Mouse (Mus musculus) lung, adult 2 months (tissue): ENCODE results near the gene Nfe2l1.

ENCODE experiments used
- CTCF ChIP-seq: fragments of 200-500 bp; IDR thresholded peaks from 2 replicates; pipeline ENCODE4 v1.5.1; 2011; ENCODE audit warnings: mild to moderate bottlenecking, low read length, control low read depth; ENCODE audit not compliant: insufficient read depth
- POLR2A ChIP-seq: fragments of 200-500 bp; IDR thresholded peaks from 2 replicates; pipeline ENCODE4 v1.6.1; 2011; ENCODE audit warnings: low read depth, mild to moderate bottlenecking, control low read depth, low read length, borderline replicate concordance; ENCODE audit errors: extremely low read depth

GRCm38 (mm10) chr11:96832973-96833372 is 3.2 kb upstream of the Nfe2l1 start:
- TF ChIP-seq CTCF (no peak), POLR2A (no peak)
